Comparison of ENCODE assay signal across 8 mouse cellular contexts in genomic region chr13:23310036-23310435, GRCm38 (mm10). TPM values are rescaled to one million over a fixed set of nuclear protein-coding genes. Genes with fewer than 3 reads are reported as not detected.
A peak's percentile ranks its signal among the peaks of the same experiment; 100 is the strongest.
DNase-seq lines count a peak whose midpoint lies in the region; ATAC-seq and TF ChIP-seq lines count a peak whose summit lies in the region.

No protein-coding gene starts in this region.

- WGBS in heart, postnatal 0 days: 10% methylated on average over 11 of the region's 11 CpGs
- WGBS in embryonic facial prominence, embryonic 10.5 days: under 1% methylated on average over 11 of the region's 11 CpGs
- WGBS in intestine, embryonic 15.5 days: 2% methylated on average over 11 of the region's 11 CpGs
- under 1% methylated on average over 11 of the region's 11 CpGs for WGBS in neural tube, embryonic 11.5 days

- no peak overlapping the region for H3K4me2 ChIP-seq in heart, postnatal 0 days (ENCODE audit: low read depth, low read length)
- peak overlapping the region; percentile 72 for H3K4me2 ChIP-seq in intestine, embryonic 15.5 days (replicated peaks)
- peak overlapping the region; percentile 63 for H3K4me2 ChIP-seq in neural tube, embryonic 11.5 days (ENCODE audit: low read depth)

- no peak overlapping the region for H3K9ac ChIP-seq in heart, postnatal 0 days (replicated peaks; ENCODE audit: low read depth, low read length)
- no peak overlapping the region for H3K9ac ChIP-seq in intestine, embryonic 15.5 days
- H3K9ac ChIP-seq in neural tube, embryonic 11.5 days (ENCODE audit: low read length): no peak overlapping the region

- no peak for DNase-seq in heart, postnatal 0 days (ENCODE audit: low spot score)
- DNase-seq in heart, adult 18-20 months: no peak
- peak; percentile 43 for DNase-seq in embryonic facial prominence, embryonic 10.5 days (ENCODE audit: low spot score)
- DNase-seq in neural tube, embryonic 11.5 days (ENCODE audit: low spot score): peak; percentile 45
- no peak for DNase-seq in right cerebral cortex, postnatal 10 days (ENCODE audit: low spot score in 2 of 2)
- DNase-seq in frontal cortex, postnatal 10 days (ENCODE audit: low spot score in 2 of 2): no peak

- H3K27ac ChIP-seq in heart, postnatal 0 days (ENCODE audit: low read depth): no peak overlapping the region
- H3K27ac ChIP-seq in embryonic facial prominence, embryonic 10.5 days (replicated peaks): no peak overlapping the region
- no peak overlapping the region for H3K27ac ChIP-seq in intestine, embryonic 15.5 days
- no peak overlapping the region for H3K27ac ChIP-seq in neural tube, embryonic 11.5 days (ENCODE audit: low read depth, low read length)

- peak overlapping the region; percentile 33; the same call in 1 of the 2 replicates for H3K4me3 ChIP-seq in heart, postnatal 0 days (ENCODE audit: low read depth, low read length)
- peak overlapping the region; percentile 65 for H3K4me3 ChIP-seq in embryonic facial prominence, embryonic 10.5 days
- H3K4me3 ChIP-seq in intestine, embryonic 15.5 days (replicated peaks): peak overlapping the region; percentile 31
- H3K4me3 ChIP-seq in neural tube, embryonic 11.5 days (ENCODE audit: low read depth, low read length): peak overlapping the region; percentile 31

- no peaks in the 10 kb centered on the region for H3K9me3 ChIP-seq in heart, postnatal 0 days (replicated peaks; ENCODE audit: control insufficient read depth, low read length)
- H3K9me3 ChIP-seq in embryonic facial prominence, embryonic 10.5 days: no peaks in the 10 kb centered on the region
- no peaks in the 10 kb centered on the region for H3K9me3 ChIP-seq in intestine, embryonic 15.5 days
- H3K9me3 ChIP-seq in neural tube, embryonic 11.5 days (ENCODE audit: control insufficient read depth, low read length): no peaks in the 10 kb centered on the region

- no peak for TF ChIP-seq CTCF in heart, postnatal 0 days (IDR thresholded peaks at IDR 0.05; ENCODE audit: low read depth)

- TF ChIP-seq EP300 in heart, postnatal 0 days (IDR thresholded peaks at IDR 0.05; ENCODE audit: low read depth): no peak

- no peaks in the 10 kb centered on the region; the same call in 1 of the 2 replicates for H3K4me1 ChIP-seq in heart, postnatal 0 days (ENCODE audit: control insufficient read depth, insufficient read depth)
- peaks cover 30% of the 10 kb centered on the region for H3K4me1 ChIP-seq in embryonic facial prominence, embryonic 10.5 days
- H3K4me1 ChIP-seq in intestine, embryonic 15.5 days (replicated peaks): 0 out of 2 replicates have a peak, but pooled peaks cover 15% of the 10 kb centered on the region
- no peaks in the 10 kb centered on the region for H3K4me1 ChIP-seq in neural tube, embryonic 11.5 days (ENCODE audit: control insufficient read depth, insufficient read depth, low read length)

- H3K27me3 ChIP-seq in heart, postnatal 0 days (ENCODE audit: control insufficient read depth, insufficient read depth, low read length): peaks cover 72% of the 10 kb centered on the region
- H3K27me3 ChIP-seq in embryonic facial prominence, embryonic 10.5 days (replicated peaks; ENCODE audit: low read depth, poor library complexity, severe bottlenecking): peaks cover 56% of the 10 kb centered on the region
- H3K27me3 ChIP-seq in intestine, embryonic 15.5 days (replicated peaks): peaks cover 41% of the 10 kb centered on the region
- H3K27me3 ChIP-seq in neural tube, embryonic 11.5 days (ENCODE audit: control insufficient read depth, insufficient read depth, low read length): peaks cover 29% of the 10 kb centered on the region

- no peaks in the 10 kb centered on the region for H3K36me3 ChIP-seq in heart, postnatal 0 days (replicated peaks; ENCODE audit: control insufficient read depth, insufficient read depth, low read length)
- no peaks in the 10 kb centered on the region for H3K36me3 ChIP-seq in embryonic facial prominence, embryonic 10.5 days (replicated peaks)
- no peaks in the 10 kb centered on the region for H3K36me3 ChIP-seq in intestine, embryonic 15.5 days
- no peaks in the 10 kb centered on the region for H3K36me3 ChIP-seq in neural tube, embryonic 11.5 days (ENCODE audit: control insufficient read depth, insufficient read depth, low read length)

- ATAC-seq in heart, postnatal 0 days (ENCODE audit: insufficient read depth, low read depth): no peak
- ATAC-seq in intestine, embryonic 15.5 days: no peak
- ATAC-seq in neural tube, embryonic 11.5 days (ENCODE audit: insufficient read depth, low FRiP score, low TSS enrichment): no peak
- no peak for ATAC-seq in activated CD4-positive, CD25-positive, alpha-beta regulatory T cell, adult 4 months

RNA-seq across cellular contexts. Expression of gene Zfp322a, which starts 59.0 kb away (rescaled TPM):
- 10.0 and 11.9 TPM in 2 replicates for total RNA-seq in heart, postnatal 0 days (2014; rRNA removed; ENCODE audit: low replicate concordance)
- polyA plus RNA-seq in heart, postnatal 0 days (2015; fragmentation: Nextera tagmentation; extraction: Ambion mirVana): 27.0 and 28.1 TPM in 2 replicates
- total RNA-seq in heart, adult 18-20 months (2021): 10 to 100 TPM; 16.7 to 17.3 TPM
- polyA plus RNA-seq in embryonic facial prominence, embryonic 10.5 days (2016; fragmentation: Nextera tagmentation; extraction: Ambion mirVana): 59.9 and 60.6 TPM in 2 replicates
- 34.5 and 40.5 TPM in 2 replicates for polyA plus RNA-seq in intestine, embryonic 15.5 days (2015; fragmentation: Nextera tagmentation; extraction: Ambion mirVana)
- 62.0 and 62.7 TPM in 2 replicates for polyA plus RNA-seq in neural tube, embryonic 11.5 days (2014; fragmentation: Nextera tagmentation; extraction: Ambion mirVana)
- polyA plus RNA-seq in activated CD4-positive, CD25-positive, alpha-beta regulatory T cell, adult 4 months (2017; shearing (Covaris generic)): 10 to 100 TPM; 29.2 to 34.1 TPM

Comparison
In these comparisons a context has a peak if more than half of its experiments do, and no peak if none do; other contexts are left out.
1. DNase-seq: peak in embryonic facial prominence, embryonic 10.5 days (single experiment) and neural tube, embryonic 11.5 days (single experiment); none in heart, postnatal 0 days (single experiment), heart, adult 18-20 months (0 of 2), right cerebral cortex, postnatal 10 days (0 of 2) and frontal cortex, postnatal 10 days (0 of 2).
2. Peak in every context shown above with its lines, with median percentiles within 50 percentile points of each other: H3K4me3 ChIP-seq.